Mouse (Mus musculus) ES-Bruce4 (cell line): Measurements from ENCODE around the gene Bnip1. TPM values are rescaled to one million over a fixed set of nuclear protein-coding genes. Genes with fewer than 3 reads are reported as not detected.
A peak's percentile ranks its signal among the peaks of the same experiment; 100 is the strongest.

Experiments used
- H3K27ac ChIP-seq: 2 replicates; pipeline ENCODE4 v1.5.1; 2012; ENCODE audit warnings: low read length, inconsistent platforms; ENCODE audit not compliant: insufficient read depth
- H3K27me3 ChIP-seq: 2 replicates; pipeline ENCODE4 v1.6.1; 2012; ENCODE audit warnings: mild to moderate bottlenecking, low read length, inconsistent platforms; ENCODE audit not compliant: control insufficient read depth, poor library complexity, insufficient read depth, severe bottlenecking
- H3K36me3 ChIP-seq: 2 replicates; pipeline ENCODE4 v1.6.1; 2012; ENCODE audit warnings: inconsistent platforms, mild to moderate bottlenecking, low read length, moderate library complexity; ENCODE audit not compliant: control insufficient read depth, poor library complexity, insufficient read depth, severe bottlenecking
- H3K4me1 ChIP-seq: one replicate; pipeline ENCODE4 v1.8.1; 2011; ENCODE audit warnings: low read length; ENCODE audit not compliant: control insufficient read depth, insufficient read depth
- H3K4me3 ChIP-seq: 2 replicates; pipeline ENCODE4 v1.5.1; 2011; ENCODE audit warnings: low read depth, mild to moderate bottlenecking, low read length
- H3K9ac ChIP-seq: 2 replicates; pipeline ENCODE4 v1.6.1; 2012; ENCODE audit warnings: low read depth, mild to moderate bottlenecking, inconsistent platforms; ENCODE audit not compliant: poor library complexity, severe bottlenecking
- H3K9me3 ChIP-seq: replicated peaks from 2 replicates; pipeline ENCODE4 v1.6.1; 2012; ENCODE audit warnings: mild to moderate bottlenecking, low read length, inconsistent platforms; ENCODE audit not compliant: control insufficient read depth, poor library complexity, insufficient read depth, severe bottlenecking
- CTCF ChIP-seq: IDR thresholded peaks from one replicate; pipeline ENCODE4 v1.8.1; 2011; ENCODE audit warnings: low read depth, low read length
- EP300 ChIP-seq: IDR thresholded peaks from 2 replicates; pipeline ENCODE4 v1.6.1; 2011; ENCODE audit warnings: low read depth, low read length; ENCODE audit not compliant: insufficient read depth
- POLR2A ChIP-seq: IDR thresholded peaks from one replicate; pipeline ENCODE4 v1.8.1; 2011; ENCODE audit warnings: low read length; ENCODE audit not compliant: insufficient read depth
- polyA plus RNA-seq: library from polyadenylated mRNA; stranded (reverse); fragments of >200 nt; gene quantifications from 2 replicates; pipeline ENCODE4 v1.2.4, GENCODE M21; 2011; ENCODE audit warnings: low read depth; ENCODE audit not compliant: missing spikeins, insufficient read depth, insufficient read length

Bnip1 gene
- 28.9 and 29.4 TPM in 2 replicates for polyA plus RNA-seq

DNA sequence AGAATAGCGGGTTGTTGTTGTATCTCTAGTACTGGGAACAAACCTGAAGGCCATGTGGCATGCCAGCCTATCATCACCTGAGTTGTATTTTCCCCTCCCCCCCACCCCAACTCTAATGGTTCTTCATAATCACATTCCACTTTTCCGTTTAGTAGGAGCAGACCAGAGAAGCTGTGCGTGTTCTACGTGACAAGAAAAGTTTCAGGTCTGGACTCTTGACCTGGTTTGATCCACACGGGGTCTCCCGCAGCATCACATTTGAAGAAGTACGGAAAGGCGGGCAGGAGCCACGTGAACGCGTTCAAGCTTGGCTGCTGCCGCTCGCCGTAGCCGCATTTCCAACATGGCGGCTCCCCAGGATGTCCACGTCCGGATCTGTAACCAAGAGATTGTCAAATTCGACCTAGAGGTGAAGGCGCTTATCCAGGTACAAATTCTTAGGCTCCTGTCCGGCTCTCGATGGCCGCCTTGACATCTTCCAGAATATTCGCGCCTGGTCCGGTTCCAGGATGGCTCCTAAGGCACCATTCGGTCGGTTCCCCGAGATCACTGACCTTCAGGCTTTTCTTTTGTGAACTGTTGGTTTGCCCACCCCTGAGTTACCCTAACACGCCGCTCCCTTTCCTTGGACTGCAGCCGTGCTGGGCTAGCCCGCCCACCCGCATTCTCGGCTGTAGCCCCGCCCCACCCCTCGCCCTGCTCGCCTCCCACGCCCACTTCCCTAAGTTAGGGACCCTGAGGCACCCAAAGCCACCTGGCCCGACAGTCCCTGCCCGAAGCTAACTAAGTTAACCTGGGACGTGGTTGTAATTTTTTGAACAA, at the start of gene Bnip1:
Bnip1 (plus strand) TSS at position 317 of the 822 bp plus-strand sequence.
- TF ChIP-seq CTCF (no peak), EP300 (0 out of 2 replicates have a peak, but pooled peaks have one; percentile 20), POLR2A (peak; percentile 51)
- H3K36me3 ChIP-seq, result 0 out of 2 replicates have a peak, but pooled peaks cover 7% of the 10 kb centered on the region
- H3K4me1 ChIP-seq, result peaks cover 2% of the 10 kb centered on the region
- no peaks in the 10 kb centered on the region for H3K27me3 ChIP-seq
- H3K4me3 ChIP-seq, result peak within 1 kb of the TSS; percentile 93
- H3K9ac ChIP-seq, result peak within 1 kb of the TSS; percentile 86
- peak within 1 kb of the TSS; percentile 87 for H3K27ac ChIP-seq
- no peaks in the 10 kb centered on the region for H3K9me3 ChIP-seq

DNA sequence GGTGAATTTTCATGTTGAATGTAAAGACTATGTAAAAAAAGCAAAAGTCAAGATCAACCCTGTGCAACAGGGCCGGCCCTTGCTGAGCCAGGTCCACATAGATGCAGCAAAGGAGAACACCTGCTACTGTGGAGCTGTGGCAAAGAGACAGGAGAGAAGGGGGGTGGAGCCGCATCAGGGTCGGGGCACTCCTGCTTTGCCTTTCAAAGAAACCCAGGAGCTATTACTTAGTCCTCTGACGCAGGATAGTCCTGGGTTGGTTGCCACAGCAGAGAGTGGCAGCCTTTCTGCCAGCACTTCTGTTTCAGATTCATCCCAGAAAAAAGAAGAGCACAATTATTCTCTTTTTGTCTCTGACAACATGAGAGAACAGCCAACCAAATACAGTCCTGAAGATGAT, 38.3 kb upstream of the Bnip1 start:
- Histone ChIP-seq H3K36me3 (no peaks in the 10 kb centered on the region), H3K4me3 (no peak overlapping the region), H3K27ac (no peak overlapping the region), H3K9ac (no peak overlapping the region), H3K9me3 (no peaks in the 10 kb centered on the region), H3K4me1 (no peaks in the 10 kb centered on the region), H3K27me3 (no peaks in the 10 kb centered on the region)
- TF ChIP-seq POLR2A, result no peak
- TF ChIP-seq EP300, result no peak
- no peak for TF ChIP-seq CTCF

DNA sequence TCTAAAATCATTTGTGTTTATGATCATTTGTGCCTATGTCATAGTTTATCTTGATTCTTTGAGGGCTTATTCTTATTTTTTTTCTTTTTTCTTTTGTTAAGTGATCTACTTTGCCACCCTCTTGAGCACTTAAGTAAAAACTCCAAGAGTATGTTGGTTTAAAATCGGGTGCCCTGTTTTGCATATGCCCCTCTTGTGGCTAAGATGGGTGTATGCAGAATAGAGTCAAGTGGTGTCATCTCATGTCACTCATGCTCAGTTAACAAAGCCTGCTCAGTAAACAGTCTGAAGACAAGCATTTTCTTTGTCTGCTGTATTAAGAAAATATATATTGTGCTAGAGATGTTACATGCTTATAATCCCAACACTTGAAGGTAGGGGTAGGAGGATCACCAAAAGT, 37.6 kb upstream of the Bnip1 start:
- no peak overlapping the region for H3K9ac ChIP-seq
- H3K36me3 ChIP-seq, result no peaks in the 10 kb centered on the region
- H3K4me1 ChIP-seq, result no peaks in the 10 kb centered on the region
- H3K4me3 ChIP-seq, result no peak overlapping the region
- H3K27ac ChIP-seq, result no peak overlapping the region
- TF ChIP-seq POLR2A (no peak), EP300 (no peak), CTCF (no peak)
- H3K27me3 ChIP-seq, result no peaks in the 10 kb centered on the region
- no peaks in the 10 kb centered on the region for H3K9me3 ChIP-seq

DNA sequence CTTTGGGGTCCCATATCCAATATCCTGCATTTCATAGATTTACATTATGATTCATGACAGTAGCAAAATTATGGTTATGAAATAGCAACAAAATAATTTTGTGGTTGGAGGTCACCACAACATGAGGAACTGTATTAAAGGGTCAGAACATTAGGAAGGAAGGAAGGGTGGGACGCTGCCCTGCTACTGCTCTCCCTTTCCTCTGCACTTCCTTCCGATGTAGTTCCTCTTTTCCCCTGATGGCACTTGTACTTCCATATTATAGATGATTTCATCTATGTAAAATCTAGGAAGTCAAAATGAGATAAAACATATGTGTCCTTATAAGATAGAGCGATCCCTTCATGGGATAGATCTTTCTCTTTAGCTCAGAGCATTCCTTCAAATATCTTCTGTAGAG, 30.9 kb upstream of the Bnip1 start:
- H3K4me1 ChIP-seq, result no peaks in the 10 kb centered on the region
- TF ChIP-seq EP300 (no peak), POLR2A (no peak), CTCF (no peak)
- H3K4me3 ChIP-seq, result no peak overlapping the region
- no peaks in the 10 kb centered on the region for H3K27me3 ChIP-seq
- no peaks in the 10 kb centered on the region for H3K36me3 ChIP-seq
- no peak overlapping the region for H3K9ac ChIP-seq
- no peaks in the 10 kb centered on the region for H3K9me3 ChIP-seq
- H3K27ac ChIP-seq, result no peak overlapping the region

DNA sequence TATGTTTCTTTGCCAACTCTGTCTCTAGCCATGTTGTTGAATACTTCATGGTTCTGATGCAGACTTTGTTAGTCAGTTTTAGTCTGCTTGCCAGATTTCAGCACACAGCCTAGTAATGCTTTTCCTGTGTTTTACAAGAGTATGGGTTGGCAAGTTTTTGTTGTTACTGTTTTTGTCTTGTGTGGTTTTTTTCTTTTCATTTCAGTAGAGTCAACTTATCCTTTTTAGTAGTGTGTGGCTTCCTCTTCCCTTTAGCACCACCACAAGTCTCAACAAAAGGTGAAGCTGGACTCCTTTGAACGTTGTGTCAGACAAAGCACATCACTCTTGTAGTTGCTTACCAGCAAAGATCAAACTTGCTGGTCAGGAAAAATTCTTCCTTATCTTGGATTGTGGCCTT, 28.6 kb upstream of the Bnip1 start:
- Histone ChIP-seq H3K36me3 (no peaks in the 10 kb centered on the region), H3K4me1 (no peaks in the 10 kb centered on the region), H3K9ac (no peak overlapping the region), H3K27me3 (no peaks in the 10 kb centered on the region), H3K27ac (no peak overlapping the region), H3K4me3 (no peak overlapping the region), H3K9me3 (no peaks in the 10 kb centered on the region)
- TF ChIP-seq CTCF, result no peak
- TF ChIP-seq EP300, result no peak
- no peak for TF ChIP-seq POLR2A

GRCm38 (mm10) chr17:26753476-26753875, 27.4 kb upstream of the Bnip1 start:
- no peak for TF ChIP-seq EP300
- TF ChIP-seq CTCF, result no peak
- no peak for TF ChIP-seq POLR2A
- Histone ChIP-seq H3K27me3 (no peaks in the 10 kb centered on the region), H3K4me1 (no peaks in the 10 kb centered on the region), H3K9ac (no peak overlapping the region), H3K9me3 (no peaks in the 10 kb centered on the region), H3K4me3 (no peak overlapping the region), H3K27ac (no peak overlapping the region), H3K36me3 (no peaks in the 10 kb centered on the region)
